Mouse (Mus musculus) yolk sac, embryonic 10.5 days (tissue): ENCODE results near the gene Gm27029.
"Not testable (repeated sequence)": the region's sequence is repeated elsewhere in the genome, so short reads cannot be mapped to it uniquely, and the experiment has no call there.

ENCODE experiments used
- DNase-seq: peaks from one replicate; pipeline ENCODE4 v3.0.0-alpha.2; 2017; ENCODE audit warnings: low spot score

Gm27029 gene

GRCm38 (mm10) chr11:101419610-101420009, 5.0 kb downstream of the Gm27029 start:
- DNase-seq: peak; percentile 36

GRCm38 (mm10) chr11:101418991-101419390, 5.6 kb downstream of the Gm27029 start:
- no peak for DNase-seq

GRCm38 (mm10) chr11:101417101-101417855, 7.3 kb downstream of the Gm27029 start, which contains the start of gene Aarsd1:
Gene Aarsd1 (minus strand): TSS chr11:101417615.
- peak; percentile 86 for DNase-seq

GRCm38 (mm10) chr11:101416433-101417100, 8.0 kb downstream of the Gm27029 start:
- no peak for DNase-seq

- no peak for DNase-seq
Measured at GRCm38 (mm10) chr11:101415306-101415705, 9.3 kb downstream of the Gm27029 start.

GRCm38 (mm10) chr11:101395110-101395509, 29.5 kb downstream of the Gm27029 start:
- DNase-seq: peak; percentile 78

GRCm38 (mm10) chr11:101381817-101382216, 42.8 kb downstream of the Gm27029 start:
- no peak for DNase-seq

GRCm38 (mm10) chr11:101378926-101379325, 45.7 kb downstream of the Gm27029 start:
- no peak for DNase-seq

GRCm38 (mm10) chr11:101378196-101378595, 46.4 kb downstream of the Gm27029 start:
- not testable (repeated sequence) for DNase-seq

- DNase-seq: no peak
Measured at GRCm38 (mm10) chr11:101374421-101374938, 50.1 kb downstream of the Gm27029 start.

- no peak for DNase-seq
Measured at GRCm38 (mm10) chr11:101370141-101370540, 54.5 kb downstream of the Gm27029 start.

- no peak for DNase-seq
Measured at GRCm38 (mm10) chr11:101367326-101367935, 57.2 kb downstream of the Gm27029 start, which contains the start of gene G6pc. Gene G6pc (plus strand): TSS chr11:101367561.

GRCm38 (mm10) chr11:101364531-101364931, 60.1 kb downstream of the Gm27029 start:
- DNase-seq: peak; percentile 80

- DNase-seq: no peak
Measured at GRCm38 (mm10) chr11:101360651-101361113, 63.9 kb downstream of the Gm27029 start.

GRCm38 (mm10) chr11:101359776-101360175, 64.8 kb downstream of the Gm27029 start:
- no peak for DNase-seq

GRCm38 (mm10) chr11:101357505-101358182, 67.0 kb downstream of the Gm27029 start:
- no peak for DNase-seq
